In genomic region chr10:81036251-81036650, GRCm38 (mm10) we compare ENCODE assay signal across 10 mouse cellular contexts. TPM values are rescaled to one million over a fixed set of nuclear protein-coding genes. Genes with fewer than 3 reads are reported as not detected.
DNase-seq lines count a peak whose midpoint lies in the region; ATAC-seq and TF ChIP-seq lines count a peak whose summit lies in the region.
"Had no signal": no experiment of that assay in that cellular context is flagged by ENCODE, and none has a peak within 500 bp of the region (broad histone marks: within the 10 kb centered on the region; RNA-seq: fewer than 3 reads in every experiment).

No protein-coding gene starts in this region.

- H3K9me3 ChIP-seq in hindbrain, postnatal 0 days (ENCODE audit: low read length), result no peaks in the 10 kb centered on the region
- H3K9me3 ChIP-seq in hindbrain, embryonic 12.5 days (replicated peaks), result no peaks in the 10 kb centered on the region
- H3K9me3 ChIP-seq in stomach, postnatal 0 days (ENCODE audit: control insufficient read depth, low read length), result no peaks in the 10 kb centered on the region
- H3K9me3 ChIP-seq in intestine, embryonic 16.5 days (ENCODE audit: control insufficient read depth, low read length), result no peaks in the 10 kb centered on the region

- no peaks in the 10 kb centered on the region for H3K27me3 ChIP-seq in hindbrain, postnatal 0 days (ENCODE audit: insufficient read depth, low read length)
- no peaks in the 10 kb centered on the region for H3K27me3 ChIP-seq in hindbrain, embryonic 12.5 days
- no peaks in the 10 kb centered on the region for H3K27me3 ChIP-seq in thymus, adult 2 months (ENCODE audit: control insufficient read depth, insufficient read depth, low read length)
- H3K27me3 ChIP-seq in stomach, postnatal 0 days (ENCODE audit: control insufficient read depth, insufficient read depth, low read length), result no peaks in the 10 kb centered on the region
- H3K27me3 ChIP-seq in intestine, embryonic 16.5 days (replicated peaks; ENCODE audit: control insufficient read depth, insufficient read depth, low read length), result no peaks in the 10 kb centered on the region

- no peak overlapping the region for H3K9ac ChIP-seq in hindbrain, postnatal 0 days (replicated peaks; ENCODE audit: low read length)
- no peak overlapping the region for H3K9ac ChIP-seq in hindbrain, embryonic 12.5 days
- H3K9ac ChIP-seq in stomach, postnatal 0 days (ENCODE audit: low read length), result no peak overlapping the region
- H3K9ac ChIP-seq in intestine, embryonic 16.5 days (ENCODE audit: low read depth, low read length), result no peak overlapping the region

- H3K4me1 ChIP-seq in hindbrain, postnatal 0 days (ENCODE audit: insufficient read depth, low read length), result no peaks in the 10 kb centered on the region
- H3K4me1 ChIP-seq in hindbrain, embryonic 12.5 days, result peaks cover 15% of the 10 kb centered on the region
- H3K4me1 ChIP-seq in thymus, adult 2 months (replicated peaks; ENCODE audit: control insufficient read depth, insufficient read depth, low read length), result peaks cover 2% of the 10 kb centered on the region; the same call in 1 of the 2 replicates
- H3K4me1 ChIP-seq in stomach, postnatal 0 days (replicated peaks; ENCODE audit: control insufficient read depth, insufficient read depth), result no peaks in the 10 kb centered on the region
- no peaks in the 10 kb centered on the region; the same call in 1 of the 2 replicates for H3K4me1 ChIP-seq in intestine, embryonic 16.5 days (ENCODE audit: control insufficient read depth, insufficient read depth, low read length)

- no peak for TF ChIP-seq EP300 in stomach, postnatal 0 days (optimal IDR thresholded peaks at IDR 0.05)

- peaks cover 5% of the 10 kb centered on the region for H3K36me3 ChIP-seq in hindbrain, postnatal 0 days (ENCODE audit: insufficient read depth, low read length)
- H3K36me3 ChIP-seq in hindbrain, embryonic 12.5 days, result peaks cover 23% of the 10 kb centered on the region
- no peaks in the 10 kb centered on the region for H3K36me3 ChIP-seq in thymus, adult 2 months (ENCODE audit: control insufficient read depth, insufficient read depth, low read length)
- H3K36me3 ChIP-seq in stomach, postnatal 0 days (ENCODE audit: control insufficient read depth, insufficient read depth, low read length), result peaks cover 4% of the 10 kb centered on the region; the same call in 1 of the 2 replicates
- 0 out of 2 replicates have a peak, but pooled peaks cover 5% of the 10 kb centered on the region for H3K36me3 ChIP-seq in intestine, embryonic 16.5 days (ENCODE audit: control insufficient read depth, insufficient read depth, low read length)

- no peak overlapping the region for H3K27ac ChIP-seq in hindbrain, postnatal 0 days
- no peak overlapping the region for H3K27ac ChIP-seq in hindbrain, embryonic 12.5 days
- H3K27ac ChIP-seq in thymus, adult 2 months (ENCODE audit: control insufficient read depth, insufficient read depth, low read length), result no peak overlapping the region
- H3K27ac ChIP-seq in stomach, postnatal 0 days (replicated peaks), result no peak overlapping the region
- no peak overlapping the region for H3K27ac ChIP-seq in intestine, embryonic 16.5 days (ENCODE audit: low read length)

- WGBS in hindbrain, postnatal 0 days, result 74% methylated on average over 6 of the region's 7 CpGs
- WGBS in hindbrain, embryonic 12.5 days, result 75% methylated on average over 7 of the region's 7 CpGs
- WGBS in thymus, adult 2 months, result 80% methylated on average over 7 of the region's 7 CpGs
- 66% methylated on average over 7 of the region's 7 CpGs for whole genome bisulfite sequencing in stomach, postnatal 0 days
- 75% methylated on average over 7 of the region's 7 CpGs for WGBS in intestine, embryonic 16.5 days

- H3K4me2 ChIP-seq in hindbrain, postnatal 0 days (ENCODE audit: low read depth, low read length), result no peak overlapping the region; the same call in 1 of the 2 replicates
- no peak overlapping the region for H3K4me2 ChIP-seq in hindbrain, embryonic 12.5 days (replicated peaks)
- no peak overlapping the region for H3K4me2 ChIP-seq in stomach, postnatal 0 days (replicated peaks; ENCODE audit: low read depth)
- no peak overlapping the region for H3K4me2 ChIP-seq in intestine, embryonic 16.5 days (ENCODE audit: low read depth, low read length)

- peak; percentile 56 for DNase-seq in hindbrain, postnatal 0 days (ENCODE audit: low spot score)
- peak; percentile 13 for DNase-seq in thymus, adult 2 months
- no peak for DNase-seq in thymus, postnatal 10 days (ENCODE audit: low spot score in 2 of 2)
- peak; percentile 49 for DNase-seq in c-Kit-positive CD71-negative TER-119-negative erythroid progenitor cells, embryonic 14.5 days (ENCODE audit: low read depth)
- DNase-seq in stomach, postnatal 0 days (ENCODE audit: low spot score), result no peak

- no peak for TF ChIP-seq POLR2A in thymus, adult 2 months (IDR thresholded peaks at IDR 0.05; ENCODE audit: control insufficient read depth, extremely low read depth, insufficient read depth, low read length, poor library complexity)

- TF ChIP-seq CTCF in hindbrain, postnatal 0 days (IDR thresholded peaks at IDR 0.05; ENCODE audit: low read depth), result no peak; the same call in 1 of the 2 replicates
- no peak for TF ChIP-seq CTCF in thymus, adult 2 months (IDR thresholded peaks at IDR 0.05; ENCODE audit: borderline replicate concordance, control insufficient read depth, extremely low read depth, insufficient read depth, low read length, poor library complexity)
- TF ChIP-seq CTCF in stomach, postnatal 0 days (IDR thresholded peaks at IDR 0.05; ENCODE audit: low read depth), result peak; percentile 58

- ATAC-seq in hindbrain, postnatal 0 days, result no peak
- ATAC-seq in hindbrain, embryonic 12.5 days (ENCODE audit: low FRiP score), result no peak
- ATAC-seq in stomach, postnatal 0 days (ENCODE audit: low FRiP score, low TSS enrichment), result no peak
- no peak for ATAC-seq in monocyte, adult 5-6 weeks (replicated peaks; ENCODE audit: insufficient number of reproducible peaks, low FRiP score, low TSS enrichment, poor library complexity, severe bottlenecking)
- no peak for ATAC-seq in intestine, embryonic 16.5 days

- H3K4me3 ChIP-seq in hindbrain, postnatal 0 days (ENCODE audit: low read length), result no peak overlapping the region
- H3K4me3 ChIP-seq in hindbrain, embryonic 12.5 days, result no peak overlapping the region
- H3K4me3 ChIP-seq in thymus, adult 2 months (ENCODE audit: control insufficient read depth, insufficient read depth, low read length), result no peak overlapping the region
- no peak overlapping the region for H3K4me3 ChIP-seq in stomach, postnatal 0 days (ENCODE audit: low read depth, low read length)
- H3K4me3 ChIP-seq in intestine, embryonic 16.5 days (ENCODE audit: low read length), result no peak overlapping the region

RNA-seq across cellular contexts. Expression of gene Slc39a3, which starts 1.0 kb away (rescaled TPM):
- total RNA-seq in hindbrain, postnatal 0 days (2014; rRNA removed), result 118 and 126 TPM in 2 replicates
- 40.6 and 41.9 TPM in 2 replicates for polyA plus RNA-seq in hindbrain, postnatal 0 days (2015; fragmentation: Nextera tagmentation; extraction: Ambion mirVana)
- 33.8 and 37.0 TPM in 2 replicates for polyA plus RNA-seq in hindbrain, embryonic 12.5 days (2016; fragmentation: Nextera tagmentation; extraction: Ambion mirVana)
- polyA plus RNA-seq in thymus, adult 2 months (2012; rRNA removed), result 52.7 and 57.6 TPM in 2 replicates
- 11.0 and 11.1 TPM in 2 replicates for polyA plus RNA-seq in stomach, postnatal 0 days (2015; fragmentation: Nextera tagmentation; extraction: Ambion mirVana)
- total RNA-seq in monocyte, adult 5-6 weeks (2017), result 4.5 to 9.9 TPM (median 7.3 TPM) in 3 replicates
- polyA plus RNA-seq in intestine, embryonic 16.5 days (2015; fragmentation: Nextera tagmentation; extraction: Ambion mirVana), result 18.1 and 18.9 TPM in 2 replicates

RNA-seq across cellular contexts. Expression of gene Diras1, which starts 10.8 kb away (rescaled TPM):
- 82.0 and 106 TPM in 2 replicates for total RNA-seq in hindbrain, postnatal 0 days (2014; rRNA removed)
- 69.0 and 78.7 TPM in 2 replicates for polyA plus RNA-seq in hindbrain, postnatal 0 days (2015; fragmentation: Nextera tagmentation; extraction: Ambion mirVana)
- polyA plus RNA-seq in hindbrain, embryonic 12.5 days (2016; fragmentation: Nextera tagmentation; extraction: Ambion mirVana), result 16.4 and 16.7 TPM in 2 replicates
- 0.05 and 0.13 TPM in 2 replicates for polyA plus RNA-seq in thymus, adult 2 months (2012; rRNA removed)
- polyA plus RNA-seq in stomach, postnatal 0 days (2015; fragmentation: Nextera tagmentation; extraction: Ambion mirVana), result 0.40 and 0.42 TPM in 2 replicates
- 0.38 TPM in 1 of 3 replicates, not detected in the others for total RNA-seq in monocyte, adult 5-6 weeks (2017)
- polyA plus RNA-seq in intestine, embryonic 16.5 days (2015; fragmentation: Nextera tagmentation; extraction: Ambion mirVana), result 0.61 and 0.92 TPM in 2 replicates
- total RNA-seq: megakaryocyte progenitor cell, adult 5-6 weeks had no signal
- polyA plus RNA-seq: erythroblast, embryonic 14.5 days had no signal

RNA-seq across cellular contexts. Expression of gene Gng7, which starts 21.5 kb away (rescaled TPM):
- total RNA-seq in hindbrain, postnatal 0 days (2014; rRNA removed), result 26.2 and 27.2 TPM in 2 replicates
- polyA plus RNA-seq in hindbrain, postnatal 0 days (2015; fragmentation: Nextera tagmentation; extraction: Ambion mirVana), result 18.9 and 22.1 TPM in 2 replicates
- 10.1 and 10.7 TPM in 2 replicates for polyA plus RNA-seq in hindbrain, embryonic 12.5 days (2016; fragmentation: Nextera tagmentation; extraction: Ambion mirVana)
- 0.63 and 0.80 TPM in 2 replicates for polyA plus RNA-seq in thymus, adult 2 months (2012; rRNA removed)
- polyA plus RNA-seq in stomach, postnatal 0 days (2015; fragmentation: Nextera tagmentation; extraction: Ambion mirVana), result 1.3 and 1.8 TPM in 2 replicates
- 0.10 TPM in 1 of 3 replicates, not detected in the others for total RNA-seq in monocyte, adult 5-6 weeks (2017)
- 3.6 and 4.0 TPM in 2 replicates for polyA plus RNA-seq in intestine, embryonic 16.5 days (2015; fragmentation: Nextera tagmentation; extraction: Ambion mirVana)
- polyA plus RNA-seq: erythroblast, embryonic 14.5 days had no signal

RNA-seq across cellular contexts. Expression of gene Sgta, which starts 23.7 kb away (rescaled TPM):
- total RNA-seq in hindbrain, postnatal 0 days (2014; rRNA removed), result 264 and 279 TPM in 2 replicates
- 275 and 290 TPM in 2 replicates for polyA plus RNA-seq in hindbrain, postnatal 0 days (2015; fragmentation: Nextera tagmentation; extraction: Ambion mirVana)
- polyA plus RNA-seq in hindbrain, embryonic 12.5 days (2016; fragmentation: Nextera tagmentation; extraction: Ambion mirVana), result 259 and 269 TPM in 2 replicates
- 265 and 279 TPM in 2 replicates for polyA plus RNA-seq in thymus, adult 2 months (2012; rRNA removed)
- polyA plus RNA-seq in stomach, postnatal 0 days (2015; fragmentation: Nextera tagmentation; extraction: Ambion mirVana), result 93.7 and 98.7 TPM in 2 replicates
- total RNA-seq in monocyte, adult 5-6 weeks (2017), result 27.8 to 50.9 TPM (median 31.5 TPM) in 3 replicates
- 204 TPM in 2 replicates for polyA plus RNA-seq in intestine, embryonic 16.5 days (2015; fragmentation: Nextera tagmentation; extraction: Ambion mirVana)

RNA-seq across cellular contexts. Expression of gene Thop1, which starts 33.6 kb away (rescaled TPM):
- total RNA-seq in hindbrain, postnatal 0 days (2014; rRNA removed), result 73.5 and 79.1 TPM in 2 replicates
- polyA plus RNA-seq in hindbrain, postnatal 0 days (2015; fragmentation: Nextera tagmentation; extraction: Ambion mirVana), result 36.4 and 36.9 TPM in 2 replicates
- 57.5 and 58.0 TPM in 2 replicates for polyA plus RNA-seq in hindbrain, embryonic 12.5 days (2016; fragmentation: Nextera tagmentation; extraction: Ambion mirVana)
- 30.7 and 35.7 TPM in 2 replicates for polyA plus RNA-seq in thymus, adult 2 months (2012; rRNA removed)
- 77.2 and 83.8 TPM in 2 replicates for polyA plus RNA-seq in stomach, postnatal 0 days (2015; fragmentation: Nextera tagmentation; extraction: Ambion mirVana)
- 2.5 to 3.6 TPM (median 2.8 TPM) in 3 replicates for total RNA-seq in monocyte, adult 5-6 weeks (2017)
- 48.7 and 53.8 TPM in 2 replicates for polyA plus RNA-seq in intestine, embryonic 16.5 days (2015; fragmentation: Nextera tagmentation; extraction: Ambion mirVana)

Comparison
In these comparisons a context has a peak if more than half of its experiments do, and no peak if none do; other contexts are left out.
1. DNase-seq: peak in hindbrain, postnatal 0 days (single experiment), thymus, adult 2 months (single experiment) and c-Kit-positive CD71-negative TER-119-negative erythroid progenitor cells, embryonic 14.5 days (single experiment); none in thymus, postnatal 10 days (0 of 2) and stomach, postnatal 0 days (single experiment).